ENCODE assay signal across 9 mouse cellular contexts in the genomic region with DNA sequence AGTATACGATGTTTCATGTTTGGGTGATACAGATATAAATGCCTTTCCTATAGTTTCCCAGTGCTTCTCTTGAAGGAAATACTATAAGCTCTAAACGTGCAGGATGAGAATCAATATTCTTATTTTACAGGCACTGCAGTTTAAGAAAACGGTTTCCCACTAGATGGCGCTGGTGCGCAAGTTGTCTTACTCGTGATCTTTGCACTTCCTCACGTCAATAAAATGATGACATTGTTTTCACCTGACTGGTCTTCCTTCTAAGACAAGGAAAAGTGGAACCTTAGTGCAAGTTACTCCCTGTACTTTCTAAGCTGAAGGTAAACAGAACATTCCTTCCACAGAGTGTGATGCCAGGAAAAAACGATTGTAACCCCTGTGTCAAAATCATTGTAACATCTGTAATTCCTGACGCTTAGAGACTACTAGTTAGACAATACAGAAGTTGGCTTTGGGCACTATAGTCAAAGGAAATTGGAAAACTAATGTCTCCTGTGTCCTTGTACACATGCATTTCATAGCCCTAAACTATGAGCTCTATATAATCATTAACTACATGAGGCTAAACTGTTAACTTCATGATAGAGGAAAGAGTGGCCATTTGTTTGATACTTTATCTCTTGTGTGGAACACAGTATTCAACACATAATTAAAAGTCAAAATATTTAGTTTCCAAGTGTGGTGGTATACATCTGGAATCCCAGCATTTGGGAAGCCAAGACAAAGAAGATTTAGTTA. TPM values are rescaled to one million over a fixed set of nuclear protein-coding genes. Genes with fewer than 3 reads are reported as not detected.
DNase-seq lines count a peak whose midpoint lies in the region; ATAC-seq and TF ChIP-seq lines count a peak whose summit lies in the region.
"Had no signal": no experiment of that assay in that cellular context is flagged by ENCODE, and none has a peak within 500 bp of the region (broad histone marks: within the 10 kb centered on the region; RNA-seq: fewer than 3 reads in every experiment).

No protein-coding gene starts in this region.

- H3K27ac ChIP-seq in forebrain, embryonic 11.5 days (ENCODE audit: low read depth, low read length) = no peak overlapping the region
- H3K27ac ChIP-seq in forebrain, embryonic 16.5 days (ENCODE audit: low read length) = no peak overlapping the region

- no peaks in the 10 kb centered on the region for H3K9me3 ChIP-seq in forebrain, embryonic 11.5 days (ENCODE audit: control insufficient read depth, low read length)
- no peaks in the 10 kb centered on the region for H3K9me3 ChIP-seq in forebrain, embryonic 16.5 days (ENCODE audit: control insufficient read depth, low read length)
- H3K9me3 ChIP-seq: megakaryocyte, embryonic 14.5 days had no signal

- H3K4me2 ChIP-seq in forebrain, embryonic 11.5 days (ENCODE audit: low read depth, low read length, severe bottlenecking) = no peak overlapping the region
- no peak overlapping the region for H3K4me2 ChIP-seq in forebrain, embryonic 16.5 days (ENCODE audit: low read length)

- peak; percentile 73 for TF ChIP-seq CTCF in Patski (IDR thresholded peaks at IDR 0.05)

- no peak overlapping the region for H3K4me3 ChIP-seq in forebrain, embryonic 11.5 days (ENCODE audit: low read depth, low read length)
- no peak overlapping the region for H3K4me3 ChIP-seq in forebrain, embryonic 16.5 days (replicated peaks; ENCODE audit: low read length)
- H3K4me3 ChIP-seq: megakaryocyte, embryonic 14.5 days had no signal

- ATAC-seq in forebrain, embryonic 11.5 days (replicated peaks; ENCODE audit: low FRiP score) = no peak
- no peak for ATAC-seq in forebrain, embryonic 16.5 days
- ATAC-seq in Patski = no peak

- CTCF ChIA-PET in Patski (lab: Charles Lee) = interaction anchor here (0.7 to 7.7 kb wide), 21 partner anchors 8 to 444 kb away, joined by 3 to 97 read pairs (median 4); no protein-coding TSS in a partner anchor

- in situ Hi-C loops in Patski (cut with MboI; ENCODE audit: low pct_unique_long_range_greater_than_20kb) = no loop called here

- H3K27me3 ChIP-seq in forebrain, embryonic 11.5 days (ENCODE audit: control insufficient read depth, insufficient read depth, low read length) = no peaks in the 10 kb centered on the region
- H3K27me3 ChIP-seq in forebrain, embryonic 16.5 days (replicated peaks; ENCODE audit: control insufficient read depth, insufficient read depth, low read length) = no peaks in the 10 kb centered on the region
- no peaks in the 10 kb centered on the region for H3K27me3 ChIP-seq in Patski
- H3K27me3 ChIP-seq: megakaryocyte, embryonic 14.5 days had no signal

- peak; percentile 87 for DNase-seq in forebrain, embryonic 11.5 days (ENCODE audit: low spot score)
- no peak for DNase-seq in Patski (ENCODE audit: low read depth, low spot score)
- DNase-seq in cerebellum, postnatal 14 days = peak; percentile 93 to 95
- peak; percentile 68 to 80 for DNase-seq in gastrocnemius, postnatal 4 days (ENCODE audit: low spot score in 2 of 2)
- peak; percentile 52 for DNase-seq in layer of hippocampus, adult 9-11 months
- peak; percentile 54 to 82 for DNase-seq in lung, postnatal 4 days
- peak; percentile 72 to 89 for DNase-seq in spleen, postnatal 10 days (ENCODE audit: low spot score in 2 of 2)

- no peaks in the 10 kb centered on the region for H3K36me3 ChIP-seq in forebrain, embryonic 11.5 days (ENCODE audit: control insufficient read depth, insufficient read depth, low read length)
- H3K36me3 ChIP-seq in forebrain, embryonic 16.5 days (ENCODE audit: control insufficient read depth, insufficient read depth) = 0 out of 2 replicates have a peak, but pooled peaks cover under 1% of the 10 kb centered on the region

- WGBS in forebrain, embryonic 11.5 days = 16% methylated on average over 9 of the region's 9 CpGs
- WGBS in forebrain, embryonic 16.5 days = 21% methylated on average over 9 of the region's 9 CpGs

- H3K4me1 ChIP-seq in forebrain, embryonic 11.5 days (replicated peaks; ENCODE audit: control insufficient read depth, insufficient read depth, low read length) = peaks cover 3% of the 10 kb centered on the region; the same call in 1 of the 2 replicates
- peaks cover 8% of the 10 kb centered on the region for H3K4me1 ChIP-seq in forebrain, embryonic 16.5 days (replicated peaks; ENCODE audit: control insufficient read depth, insufficient read depth, low read length)

- POLR2A ChIA-PET in Patski (lab: Charles Lee) = no interaction called here

- H3K9ac ChIP-seq in forebrain, embryonic 11.5 days (ENCODE audit: low read length) = no peak overlapping the region
- no peak overlapping the region for H3K9ac ChIP-seq in forebrain, embryonic 16.5 days (replicated peaks; ENCODE audit: low read depth, low read length)

RNA-seq across cellular contexts. Expression of gene Rbm45, which starts 2.4 kb away (rescaled TPM):
- 17.2 and 19.0 TPM in 2 replicates for polyA plus RNA-seq in forebrain, embryonic 11.5 days (2014; fragmentation: Nextera tagmentation; extraction: Ambion mirVana)
- 19.2 and 19.5 TPM in 2 replicates for polyA plus RNA-seq in forebrain, embryonic 16.5 days (2015; fragmentation: Nextera tagmentation; extraction: Ambion mirVana)
- 40.0 TPM for polyA plus RNA-seq in Patski (2021)
- 10 to 100 TPM; 22.6 to 24.2 TPM for total RNA-seq in gastrocnemius, postnatal 4 days (2021)

RNA-seq across cellular contexts. Expression of gene Cyct, which starts 7.1 kb away (rescaled TPM):
- polyA plus RNA-seq in forebrain, embryonic 11.5 days (2014; fragmentation: Nextera tagmentation; extraction: Ambion mirVana) = not detected in 2 replicates
- polyA plus RNA-seq in forebrain, embryonic 16.5 days (2015; fragmentation: Nextera tagmentation; extraction: Ambion mirVana) = not detected in 2 replicates
- polyA plus RNA-seq in Patski (2021) = not detected
- total RNA-seq in gastrocnemius, postnatal 4 days (2021) = not detected

RNA-seq across cellular contexts. Expression of gene Pde11a, which starts 28.8 kb away (rescaled TPM):
- polyA plus RNA-seq in forebrain, embryonic 11.5 days (2014; fragmentation: Nextera tagmentation; extraction: Ambion mirVana) = 0.12 TPM in 1 of 2 replicates, not detected in the other
- polyA plus RNA-seq in forebrain, embryonic 16.5 days (2015; fragmentation: Nextera tagmentation; extraction: Ambion mirVana) = 0.31 and 0.73 TPM in 2 replicates
- polyA plus RNA-seq in Patski (2021) = 0.04 TPM
- total RNA-seq in gastrocnemius, postnatal 4 days (2021) = under 1 TPM; 0.13 to 0.15 TPM

RNA-seq across cellular contexts. Expression of gene Osbpl6, which starts 39.0 kb away (rescaled TPM):
- 10.5 and 13.8 TPM in 2 replicates for polyA plus RNA-seq in forebrain, embryonic 11.5 days (2014; fragmentation: Nextera tagmentation; extraction: Ambion mirVana)
- 23.5 and 28.0 TPM in 2 replicates for polyA plus RNA-seq in forebrain, embryonic 16.5 days (2015; fragmentation: Nextera tagmentation; extraction: Ambion mirVana)
- polyA plus RNA-seq in Patski (2021) = 10.5 TPM
- 1 to 10 TPM; 5.0 to 6.3 TPM for total RNA-seq in gastrocnemius, postnatal 4 days (2021)
